Mouse (Mus musculus) stomach, embryonic 14.5 days (tissue): ENCODE data around the gene Ddah2. TPM values are rescaled to one million over a fixed set of nuclear protein-coding genes. Genes with fewer than 3 reads are reported as not detected.

ENCODE experiments used
- ATAC-seq: fragments of 200-750 bp; cut with Nextera tagmentation; 2 replicates; pipeline ENCODE4 v1.8.0; 2017; ENCODE audit warnings: low read depth, moderate TSS enrichment; ENCODE audit not compliant: insufficient number of reproducible peaks, insufficient read depth, low FRiP score
- H3K27ac ChIP-seq: fragments of 300-500 bp; sonication (generic); 2 replicates; pipeline ENCODE4 v1.5.1; 2014; ENCODE audit warnings: mild to moderate bottlenecking, low read length, moderate library complexity, mixed read lengths
- H3K27me3 ChIP-seq: fragments of 300-500 bp; sonication (generic); 2 replicates; pipeline ENCODE4 v1.6.1; 2014; ENCODE audit warnings: low read length, control low read depth, mixed read lengths; ENCODE audit not compliant: control insufficient read depth, insufficient read depth
- H3K36me3 ChIP-seq: fragments of 300-500 bp; sonication (generic); 2 replicates; pipeline ENCODE4 v1.6.1; 2014; ENCODE audit warnings: mild to moderate bottlenecking, control low read depth, low read length, moderate library complexity, mixed read lengths; ENCODE audit not compliant: control insufficient read depth, insufficient read depth
- H3K4me1 ChIP-seq: fragments of 300-500 bp; sonication (generic); 2 replicates; pipeline ENCODE4 v1.6.1; 2014; ENCODE audit warnings: low read length, control low read depth, mixed read lengths; ENCODE audit not compliant: control insufficient read depth, insufficient read depth
- H3K4me2 ChIP-seq: fragments of 300-500 bp; sonication (generic); replicated peaks from 2 replicates; pipeline ENCODE4 v1.6.1; 2014; ENCODE audit warnings: low read depth, low read length, control low read depth
- H3K4me3 ChIP-seq: fragments of 300-500 bp; sonication (generic); 2 replicates; pipeline ENCODE4 v1.5.1; 2014; ENCODE audit warnings: low read depth, low read length, control low read depth
- H3K9ac ChIP-seq: fragments of 300-500 bp; sonication (generic); replicated peaks from 2 replicates; pipeline ENCODE4 v1.6.1; 2014; ENCODE audit warnings: low read depth, mild to moderate bottlenecking, control low read depth, low read length, moderate library complexity, mixed read lengths
- H3K9me3 ChIP-seq: fragments of 300-500 bp; sonication (generic); 2 replicates; pipeline ENCODE4 v1.6.1; 2016; ENCODE audit warnings: low read depth, low read length, control low read depth; ENCODE audit not compliant: control insufficient read depth
- WGBS: fragments of 180-500 bp; shearing (Covaris S2); extraction: QIAGEN DNeasy Blood & Tissue Kit; methylation state at CpG from one replicate; pipeline ENCODE4 v1.1.7; 2014; 5-methylcytosine and 5-hydroxymethylcytosine counted together
- polyA plus RNA-seq: library from polyadenylated mRNA; unstranded; fragments of >200 nt; fragmentation: Nextera tagmentation; extraction: Ambion mirVana; gene quantifications from 2 replicates; pipeline ENCODE4 v1.2.1, GENCODE M21; 2014

Gene Ddah2
- polyA plus RNA-seq, 1 experiment from 2014 or later: 322 TPM

GRCm38 (mm10) chr17:35023756-35024155, 35.1 kb upstream of the Ddah2 start:
- ATAC-seq: no peak
- Histone ChIP-seq H3K4me3 (no peak overlapping the region), H3K4me2 (no peak overlapping the region), H3K27me3 (no peaks in the 10 kb centered on the region), H3K4me1 (peaks cover 12% of the 10 kb centered on the region), H3K36me3 (no peaks in the 10 kb centered on the region), H3K27ac (no peak overlapping the region), H3K9me3 (no peaks in the 10 kb centered on the region), H3K9ac (no peak overlapping the region)
- WGBS: 67% methylated on average over 4 of the region's 4 CpGs

DNA sequence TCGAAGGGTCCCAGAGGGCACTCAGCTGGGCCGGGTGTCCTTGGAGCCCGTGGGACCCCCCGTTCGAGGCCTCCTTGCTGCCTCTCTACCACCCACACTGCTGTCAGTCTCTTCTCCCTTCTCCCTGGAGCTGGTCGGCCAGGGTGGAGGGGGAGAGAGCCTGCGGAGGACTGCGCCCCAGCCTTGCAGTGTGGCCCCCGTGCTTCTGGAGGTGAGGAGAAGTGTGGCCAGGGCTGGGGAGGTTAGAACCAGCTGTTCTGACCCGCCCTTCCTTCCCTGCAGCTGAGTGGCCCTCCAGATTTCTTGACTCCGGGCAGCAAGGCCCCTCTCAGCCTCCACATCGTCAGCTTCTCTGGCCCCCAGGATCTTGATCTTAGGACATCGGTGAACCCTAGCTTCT, 34.6 kb upstream of the Ddah2 start:
- H3K36me3 ChIP-seq: no peaks in the 10 kb centered on the region
- no peaks in the 10 kb centered on the region for H3K9me3 ChIP-seq
- no peak overlapping the region for H3K27ac ChIP-seq
- H3K4me3 ChIP-seq: no peak overlapping the region
- H3K4me1 ChIP-seq: peaks cover 12% of the 10 kb centered on the region
- ATAC-seq: no peak
- H3K4me2 ChIP-seq: no peak overlapping the region
- H3K27me3 ChIP-seq: no peaks in the 10 kb centered on the region
- H3K9ac ChIP-seq: no peak overlapping the region; the same call in 1 of the 2 replicates
- whole genome bisulfite sequencing: 62% methylated on average over 12 of the region's 13 CpGs

- ATAC-seq: no peak
- Histone ChIP-seq H3K36me3 (no peaks in the 10 kb centered on the region), H3K4me2 (no peak overlapping the region), H3K4me3 (no peak overlapping the region), H3K27ac (no peak overlapping the region), H3K9me3 (no peaks in the 10 kb centered on the region), H3K9ac (no peak overlapping the region), H3K4me1 (peaks cover 18% of the 10 kb centered on the region), H3K27me3 (no peaks in the 10 kb centered on the region)
- 57% methylated on average over 8 of the region's 10 CpGs for WGBS
These were observed 33.9 kb upstream of the Ddah2 start for GRCm38 (mm10) chr17:35024691-35025488.

GRCm38 (mm10) chr17:35026206-35026605, 32.6 kb upstream of the Ddah2 start:
- Histone ChIP-seq H3K27ac (no peak overlapping the region), H3K4me2 (0 out of 2 replicates have a peak overlapping the region, but pooled peaks have one; percentile 14), H3K36me3 (no peaks in the 10 kb centered on the region), H3K4me1 (peaks cover 20% of the 10 kb centered on the region), H3K9me3 (no peaks in the 10 kb centered on the region), H3K4me3 (no peak overlapping the region), H3K27me3 (no peaks in the 10 kb centered on the region), H3K9ac (no peak overlapping the region)
- WGBS: 76% methylated on average over 5 of the region's 5 CpGs
- ATAC-seq: no peak

DNA sequence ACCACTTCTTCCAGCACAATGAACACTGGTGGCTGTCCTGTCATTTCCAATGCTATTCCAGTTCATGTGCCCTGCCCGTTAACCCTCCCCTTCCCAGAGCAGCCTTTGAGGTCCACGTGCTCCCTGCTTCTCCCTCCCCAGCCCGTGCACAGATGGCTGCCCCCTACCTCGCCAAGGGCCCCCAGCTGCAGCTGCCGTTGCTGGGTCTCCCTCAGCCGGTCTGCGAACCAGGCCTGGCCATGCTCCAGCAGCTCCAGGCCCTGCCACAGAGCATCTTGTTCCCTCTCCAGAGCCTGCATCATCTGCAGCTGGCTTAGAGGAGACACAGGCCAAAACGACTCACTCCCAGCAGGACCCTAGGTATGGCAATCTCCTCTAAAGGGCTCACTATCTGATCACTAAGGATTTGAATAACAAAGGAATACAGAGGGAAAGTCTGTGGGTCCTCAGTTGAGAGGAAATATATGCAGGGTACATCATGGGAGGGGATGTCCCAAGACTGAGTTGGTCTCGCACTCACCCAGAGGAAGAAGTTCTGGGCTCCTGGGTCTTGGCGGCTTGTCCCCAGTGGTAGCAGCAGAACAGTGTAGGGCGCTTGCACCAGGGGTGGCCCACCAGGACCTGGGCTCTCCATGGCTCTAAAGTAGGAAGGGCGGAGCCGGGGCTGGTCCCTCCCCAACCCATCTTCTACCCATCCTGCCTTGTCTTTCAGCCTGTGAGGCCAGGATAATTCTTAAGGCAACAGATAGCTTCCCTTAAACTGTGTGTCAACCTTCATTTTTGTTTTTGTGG, 31.4 kb upstream of the Ddah2 start, which contains the start of gene Sapcd1:
Gene Sapcd1 (minus strand): TSS at position 740 of the 792 bp plus-strand sequence.
- H3K4me3 ChIP-seq: no peak within 1 kb of the TSS
- peaks cover 17% of the 10 kb centered on the region for H3K4me1 ChIP-seq
- no peaks in the 10 kb centered on the region for H3K27me3 ChIP-seq
- no peaks in the 10 kb centered on the region for H3K36me3 ChIP-seq
- H3K9ac ChIP-seq: 0 out of 2 replicates have a peak within 1 kb of the TSS, but pooled peaks have one; percentile 14
- peak within 1 kb of the TSS; percentile 14; the same call in 1 of the 2 replicates for H3K4me2 ChIP-seq
- no peaks in the 10 kb centered on the region for H3K9me3 ChIP-seq
- whole genome bisulfite sequencing: 48% methylated on average over 13 of the region's 13 CpGs
- ATAC-seq: peak; percentile 53; the same call in 1 of the 2 replicates
- peak within 1 kb of the TSS; percentile 74 for H3K27ac ChIP-seq

- peaks cover 17% of the 10 kb centered on the region for H3K4me1 ChIP-seq
- no peak overlapping the region for H3K27ac ChIP-seq
- WGBS: 86% methylated on average over 2 of the region's 2 CpGs
- ATAC-seq: no peak
- H3K4me3 ChIP-seq: no peak overlapping the region
- no peak overlapping the region for H3K9ac ChIP-seq
- no peaks in the 10 kb centered on the region for H3K27me3 ChIP-seq
- H3K9me3 ChIP-seq: no peaks in the 10 kb centered on the region
- H3K36me3 ChIP-seq: no peaks in the 10 kb centered on the region
- H3K4me2 ChIP-seq: no peak overlapping the region
These were observed 30.5 kb upstream of the Ddah2 start for GRCm38 (mm10) chr17:35028315-35028714.

DNA sequence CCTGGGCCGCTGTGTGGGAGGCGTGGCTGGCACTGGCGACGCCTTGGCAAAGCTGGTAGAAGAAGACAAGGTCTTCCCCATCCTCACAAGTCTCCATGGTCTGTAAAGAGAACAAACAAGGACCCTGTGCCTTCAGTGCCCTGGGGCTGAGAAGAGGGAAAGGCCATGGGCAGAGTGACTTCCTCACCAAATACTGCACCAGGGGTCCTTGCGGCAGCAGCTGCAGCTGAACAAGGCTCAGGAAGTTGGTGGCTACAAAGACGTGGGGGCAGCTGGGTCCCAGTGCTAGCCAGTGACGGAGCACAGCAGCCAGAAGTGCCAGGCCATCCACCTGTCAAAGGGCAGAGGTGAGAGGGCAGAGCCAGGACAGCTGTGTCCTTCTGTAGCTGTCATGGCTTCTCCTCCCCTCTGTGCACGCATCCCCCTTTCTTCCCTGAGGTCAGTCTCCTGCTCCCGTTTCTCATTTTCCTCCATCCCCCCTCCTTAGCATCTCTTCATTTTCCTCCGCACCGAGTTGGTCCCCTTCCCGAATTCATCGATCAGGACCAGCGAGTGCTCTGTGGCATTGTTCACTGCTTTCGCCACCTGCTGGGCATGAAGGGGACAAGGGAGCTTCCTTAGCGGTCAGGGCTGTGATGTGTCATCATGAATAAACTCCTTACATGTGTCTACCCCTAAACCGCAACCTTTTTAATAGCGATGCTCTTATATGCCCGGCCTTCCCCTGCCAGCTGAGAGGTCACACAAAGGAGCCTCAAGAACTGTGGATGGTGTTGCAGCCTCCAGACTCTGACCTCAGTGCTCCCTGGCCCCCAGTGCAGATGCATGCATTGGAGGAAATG, 28.9 kb upstream of the Ddah2 start:
- H3K36me3 ChIP-seq: no peaks in the 10 kb centered on the region
- H3K9me3 ChIP-seq: no peaks in the 10 kb centered on the region
- ATAC-seq: no peak
- no peak overlapping the region for H3K27ac ChIP-seq
- H3K4me1 ChIP-seq: peaks cover 11% of the 10 kb centered on the region
- H3K4me3 ChIP-seq: no peak overlapping the region
- 33% methylated on average over 19 of the region's 19 CpGs for WGBS
- no peak overlapping the region for H3K4me2 ChIP-seq
- H3K27me3 ChIP-seq: no peaks in the 10 kb centered on the region
- no peak overlapping the region for H3K9ac ChIP-seq

- H3K4me3 ChIP-seq: no peak overlapping the region
- no peak overlapping the region for H3K4me2 ChIP-seq
- H3K4me1 ChIP-seq: peaks cover 11% of the 10 kb centered on the region
- H3K9ac ChIP-seq: no peak overlapping the region
- no peaks in the 10 kb centered on the region for H3K9me3 ChIP-seq
- WGBS: 90% methylated on average over 11 of the region's 11 CpGs
- no peaks in the 10 kb centered on the region for H3K36me3 ChIP-seq
- no peak for ATAC-seq
- H3K27me3 ChIP-seq: no peaks in the 10 kb centered on the region
- H3K27ac ChIP-seq: no peak overlapping the region
These were observed 27.6 kb upstream of the Ddah2 start for GRCm38 (mm10) chr17:35031272-35031671.
